Mouse (Mus musculus) stomach, postnatal 0 days (tissue): Measurements from ENCODE around the gene Slc38a2. TPM values are rescaled to one million over a fixed set of nuclear protein-coding genes. Genes with fewer than 3 reads are reported as not detected.

Experiments
- ATAC-seq: fragments of 200-750 bp; cut with Nextera tagmentation; 2 replicates; pipeline ENCODE4 v1.8.0; 2017; ENCODE audit not compliant: low FRiP score, low TSS enrichment
- DNase-seq: peaks from one replicate; pipeline ENCODE4 v3.0.0-alpha.2; 2016; ENCODE audit warnings: low spot score
- H3K27ac ChIP-seq: fragments of 300-500 bp; sonication (generic); replicated peaks from 2 replicates; pipeline ENCODE4 v1.5.1; 2014; ENCODE audit warnings: mild to moderate bottlenecking, control low read depth
- H3K27me3 ChIP-seq: fragments of 300-500 bp; sonication (generic); 2 replicates; pipeline ENCODE4 v1.6.1; 2014; ENCODE audit warnings: low read length; ENCODE audit not compliant: control insufficient read depth, insufficient read depth
- H3K36me3 ChIP-seq: fragments of 300-500 bp; sonication (generic); 2 replicates; pipeline ENCODE4 v1.6.1; 2014; ENCODE audit warnings: low read length, mixed read lengths; ENCODE audit not compliant: control insufficient read depth, insufficient read depth
- H3K4me1 ChIP-seq: fragments of 300-500 bp; sonication (generic); replicated peaks from 2 replicates; pipeline ENCODE4 v1.6.1; 2014; ENCODE audit warnings: antibody characterized with exemption; ENCODE audit not compliant: control insufficient read depth, insufficient read depth
- H3K4me2 ChIP-seq: fragments of 300-500 bp; sonication (generic); replicated peaks from 2 replicates; pipeline ENCODE4 v1.6.1; 2014; ENCODE audit warnings: low read depth, mild to moderate bottlenecking, control low read depth, moderate library complexity
- H3K4me3 ChIP-seq: fragments of 300-500 bp; sonication (generic); 2 replicates; pipeline ENCODE4 v1.5.1; 2014; ENCODE audit warnings: low read depth, low read length, control low read depth
- H3K9ac ChIP-seq: fragments of 300-500 bp; sonication (generic); 2 replicates; pipeline ENCODE4 v1.6.1; 2014; ENCODE audit warnings: mild to moderate bottlenecking, low read length, control low read depth, mixed read lengths
- H3K9me3 ChIP-seq: fragments of 300-500 bp; sonication (generic); 2 replicates; pipeline ENCODE4 v1.6.1; 2016; ENCODE audit warnings: low read length; ENCODE audit not compliant: control insufficient read depth
- CTCF ChIP-seq: IDR thresholded peaks from 2 replicates; pipeline ENCODE4 v1.5.1; 2016; ENCODE audit warnings: antibody characterized with exemption, low read depth, mild to moderate bottlenecking, moderate library complexity
- EP300 ChIP-seq: optimal IDR thresholded peaks from 2 replicates; pipeline ENCODE3; 2016; ENCODE audit warnings: antibody characterized with exemption
- WGBS: fragments of 180-500 bp; shearing (Covaris S2); extraction: QIAGEN DNeasy Blood & Tissue Kit; methylation state at CpG from one replicate; pipeline ENCODE4 v1.1.7; 2014; 5-methylcytosine and 5-hydroxymethylcytosine counted together
- polyA plus RNA-seq: library from polyadenylated mRNA; unstranded; fragments of >200 nt; fragmentation: Nextera tagmentation; extraction: Ambion mirVana; gene quantifications from 2 replicates; pipeline ENCODE4 v1.2.1, GENCODE M21; 2015

The Slc38a2 gene
- polyA plus RNA-seq, 1 experiment from 2014 or later = 55.3 TPM

- WGBS = 61% methylated on average over 2 of the region's 2 CpGs
- H3K9ac ChIP-seq = no peak overlapping the region
- no peaks in the 10 kb centered on the region for H3K9me3 ChIP-seq
- no peak overlapping the region for H3K4me2 ChIP-seq
- H3K27ac ChIP-seq = no peak overlapping the region
- TF ChIP-seq EP300 (no peak), CTCF (no peak)
- no peaks in the 10 kb centered on the region for H3K27me3 ChIP-seq
- no peak overlapping the region for H3K4me3 ChIP-seq
- no peak for DNase-seq
- no peaks in the 10 kb centered on the region; the same call in 1 of the 2 replicates for H3K4me1 ChIP-seq
- ATAC-seq = no peak
- no peaks in the 10 kb centered on the region for H3K36me3 ChIP-seq
These were observed 8.4 kb upstream of the Slc38a2 start for GRCm38 (mm10) chr15:96707936-96708335.

- Histone ChIP-seq H3K4me3 (no peak overlapping the region), H3K9ac (no peak overlapping the region), H3K36me3 (no peaks in the 10 kb centered on the region; the same call in 1 of the 2 replicates), H3K9me3 (no peaks in the 10 kb centered on the region), H3K4me2 (no peak overlapping the region), H3K27ac (no peak overlapping the region), H3K27me3 (no peaks in the 10 kb centered on the region), H3K4me1 (no peaks in the 10 kb centered on the region; the same call in 1 of the 2 replicates)
- DNase-seq (no peak), ATAC-seq (no peak)
- TF ChIP-seq EP300 (no peak), CTCF (no peak)
- 90% methylated on average over 12 of the region's 12 CpGs for WGBS
These were observed 3.0 kb upstream of the Slc38a2 start for GRCm38 (mm10) chr15:96702466-96703031.

- no peaks in the 10 kb centered on the region for H3K9me3 ChIP-seq
- H3K4me2 ChIP-seq = peak overlapping the region; percentile 68; the same call in 1 of the 2 replicates
- 0 out of 2 replicates have a peak overlapping the region, but pooled peaks have one; percentile 88 for H3K9ac ChIP-seq
- no peaks in the 10 kb centered on the region for H3K27me3 ChIP-seq
- no peaks in the 10 kb centered on the region; the same call in 1 of the 2 replicates for H3K36me3 ChIP-seq
- WGBS = 36% methylated on average over 13 of the region's 13 CpGs
- peak overlapping the region; percentile 89; the same call in 1 of the 2 replicates for H3K4me3 ChIP-seq
- TF ChIP-seq EP300 (no peak), CTCF (no peak)
- H3K27ac ChIP-seq = peak overlapping the region; percentile 99; the same call in 1 of the 2 replicates
- H3K4me1 ChIP-seq = no peaks in the 10 kb centered on the region; the same call in none of the 2 replicates
- DNase-seq (no peak), ATAC-seq (no peak)
These were observed 1.2 kb upstream of the Slc38a2 start for GRCm38 (mm10) chr15:96700766-96701165.

GRCm38 (mm10) chr15:96698658-96699448, 677 bp downstream of the Slc38a2 start:
- peak overlapping the region; percentile 88 for H3K9ac ChIP-seq
- H3K36me3 ChIP-seq = peaks cover 5% of the 10 kb centered on the region
- no peaks in the 10 kb centered on the region; the same call in none of the 2 replicates for H3K4me1 ChIP-seq
- peak overlapping the region; percentile 89 for H3K4me3 ChIP-seq
- WGBS = under 1% methylated on average over 74 of the region's 101 CpGs
- peak overlapping the region; percentile 68 for H3K4me2 ChIP-seq
- no peaks in the 10 kb centered on the region for H3K9me3 ChIP-seq
- TF ChIP-seq CTCF = no peak
- no peak for TF ChIP-seq EP300
- H3K27me3 ChIP-seq = no peaks in the 10 kb centered on the region
- H3K27ac ChIP-seq = peak overlapping the region; percentile 99
- peak; percentile 74 for ATAC-seq
- DNase-seq = peak; percentile 90

GRCm38 (mm10) chr15:96697901-96698657, 1.5 kb downstream of the Slc38a2 start:
- Histone ChIP-seq H3K9ac (peak overlapping the region; percentile 88), H3K4me1 (no peaks in the 10 kb centered on the region; the same call in none of the 2 replicates), H3K9me3 (no peaks in the 10 kb centered on the region), H3K27ac (peak overlapping the region; percentile 99), H3K4me3 (peak overlapping the region; percentile 89), H3K4me2 (peak overlapping the region; percentile 68), H3K36me3 (peaks cover 12% of the 10 kb centered on the region), H3K27me3 (no peaks in the 10 kb centered on the region)
- DNase-seq = no peak
- ATAC-seq = no peak
- 4% methylated on average over 19 of the region's 19 CpGs for WGBS
- no peak for TF ChIP-seq CTCF
- TF ChIP-seq EP300 = no peak
